Mouse (Mus musculus) stomach, embryonic 14.5 days (tissue): ENCODE results near the gene Mapk14. TPM values are rescaled to one million over a fixed set of nuclear protein-coding genes. Genes with fewer than 3 reads are reported as not detected.

Source experiments
- ATAC-seq: fragments of 200-750 bp; cut with Nextera tagmentation; 2 replicates; pipeline ENCODE4 v1.8.0; 2017; ENCODE audit warnings: low read depth, moderate TSS enrichment; ENCODE audit not compliant: insufficient number of reproducible peaks, insufficient read depth, low FRiP score
- H3K27ac ChIP-seq: fragments of 300-500 bp; sonication (generic); 2 replicates; pipeline ENCODE4 v1.5.1; 2014; ENCODE audit warnings: mild to moderate bottlenecking, low read length, moderate library complexity, mixed read lengths
- H3K27me3 ChIP-seq: fragments of 300-500 bp; sonication (generic); 2 replicates; pipeline ENCODE4 v1.6.1; 2014; ENCODE audit warnings: low read length, control low read depth, mixed read lengths; ENCODE audit not compliant: control insufficient read depth, insufficient read depth
- H3K36me3 ChIP-seq: fragments of 300-500 bp; sonication (generic); 2 replicates; pipeline ENCODE4 v1.6.1; 2014; ENCODE audit warnings: mild to moderate bottlenecking, control low read depth, low read length, moderate library complexity, mixed read lengths; ENCODE audit not compliant: control insufficient read depth, insufficient read depth
- H3K4me1 ChIP-seq: fragments of 300-500 bp; sonication (generic); 2 replicates; pipeline ENCODE4 v1.6.1; 2014; ENCODE audit warnings: low read length, control low read depth, mixed read lengths; ENCODE audit not compliant: control insufficient read depth, insufficient read depth
- H3K4me2 ChIP-seq: fragments of 300-500 bp; sonication (generic); replicated peaks from 2 replicates; pipeline ENCODE4 v1.6.1; 2014; ENCODE audit warnings: low read depth, low read length, control low read depth
- H3K4me3 ChIP-seq: fragments of 300-500 bp; sonication (generic); 2 replicates; pipeline ENCODE4 v1.5.1; 2014; ENCODE audit warnings: low read depth, low read length, control low read depth
- H3K9ac ChIP-seq: fragments of 300-500 bp; sonication (generic); replicated peaks from 2 replicates; pipeline ENCODE4 v1.6.1; 2014; ENCODE audit warnings: low read depth, mild to moderate bottlenecking, control low read depth, low read length, moderate library complexity, mixed read lengths
- H3K9me3 ChIP-seq: fragments of 300-500 bp; sonication (generic); 2 replicates; pipeline ENCODE4 v1.6.1; 2016; ENCODE audit warnings: low read depth, low read length, control low read depth; ENCODE audit not compliant: control insufficient read depth
- WGBS: fragments of 180-500 bp; shearing (Covaris S2); extraction: QIAGEN DNeasy Blood & Tissue Kit; methylation state at CpG from one replicate; pipeline ENCODE4 v1.1.7; 2014; 5-methylcytosine and 5-hydroxymethylcytosine counted together
- polyA plus RNA-seq: library from polyadenylated mRNA; unstranded; fragments of >200 nt; fragmentation: Nextera tagmentation; extraction: Ambion mirVana; gene quantifications from 2 replicates; pipeline ENCODE4 v1.2.1, GENCODE M21; 2014

The Mapk14 gene
- polyA plus RNA-seq, 1 experiment from 2014 or later: 53.4 TPM

DNA sequence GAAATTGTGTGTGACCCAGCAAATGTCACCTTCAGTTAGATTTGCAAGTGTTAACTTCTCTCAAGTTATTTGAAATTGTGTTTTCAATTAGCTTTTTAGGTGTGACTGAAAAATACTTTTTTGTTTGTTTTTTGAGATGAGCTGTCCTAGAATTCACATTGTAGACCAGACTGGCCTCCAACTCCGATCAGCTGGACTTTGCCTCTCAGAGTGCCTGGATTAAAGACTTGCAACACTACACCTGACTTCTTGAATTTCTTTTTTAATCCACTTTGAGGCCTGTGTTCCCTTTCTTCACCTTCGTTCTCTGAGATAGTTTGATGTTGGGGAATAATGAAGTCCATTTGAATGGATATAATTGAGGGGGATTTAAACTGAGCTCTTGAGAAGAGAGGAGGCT lies 2.9 kb downstream of the Mapk14 start:
- H3K4me3 ChIP-seq: 0 out of 2 replicates have a peak overlapping the region, but pooled peaks have one; percentile 99
- 76% methylated on average over 2 of the region's 2 CpGs for WGBS
- H3K4me1 ChIP-seq: peaks cover 42% of the 10 kb centered on the region
- H3K36me3 ChIP-seq: no peaks in the 10 kb centered on the region; the same call in 1 of the 2 replicates
- H3K4me2 ChIP-seq: peak overlapping the region; percentile 79; the same call in 1 of the 2 replicates
- H3K27me3 ChIP-seq: no peaks in the 10 kb centered on the region
- H3K27ac ChIP-seq: no peak overlapping the region
- no peaks in the 10 kb centered on the region for H3K9me3 ChIP-seq
- no peak overlapping the region for H3K9ac ChIP-seq
- ATAC-seq: no peak

DNA sequence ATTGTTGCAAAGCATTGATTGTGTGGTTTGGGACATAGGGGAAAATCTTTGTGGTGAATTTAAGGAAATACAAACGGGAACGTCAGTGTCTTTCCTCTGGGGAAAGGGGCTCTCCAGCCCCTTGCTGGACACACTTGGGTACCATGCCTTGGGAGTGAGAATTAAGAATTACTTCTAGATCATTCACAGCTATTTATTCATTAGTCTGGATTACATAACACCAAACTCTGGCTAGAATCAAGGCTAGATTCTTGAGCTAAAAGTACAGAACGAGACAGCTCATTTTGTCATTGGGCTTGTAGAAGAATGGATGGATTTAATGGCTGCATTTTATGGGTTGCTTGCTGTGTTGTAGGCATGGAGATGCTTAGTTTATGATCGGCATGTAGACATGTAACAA lies 3.7 kb downstream of the Mapk14 start:
- Histone ChIP-seq H3K27ac (no peak overlapping the region), H3K27me3 (no peaks in the 10 kb centered on the region), H3K4me2 (no peak overlapping the region), H3K4me1 (peaks cover 37% of the 10 kb centered on the region), H3K9ac (no peak overlapping the region), H3K9me3 (no peaks in the 10 kb centered on the region), H3K36me3 (no peaks in the 10 kb centered on the region; the same call in 1 of the 2 replicates), H3K4me3 (no peak overlapping the region)
- 74% methylated on average over 4 of the region's 4 CpGs for WGBS
- ATAC-seq: no peak

DNA sequence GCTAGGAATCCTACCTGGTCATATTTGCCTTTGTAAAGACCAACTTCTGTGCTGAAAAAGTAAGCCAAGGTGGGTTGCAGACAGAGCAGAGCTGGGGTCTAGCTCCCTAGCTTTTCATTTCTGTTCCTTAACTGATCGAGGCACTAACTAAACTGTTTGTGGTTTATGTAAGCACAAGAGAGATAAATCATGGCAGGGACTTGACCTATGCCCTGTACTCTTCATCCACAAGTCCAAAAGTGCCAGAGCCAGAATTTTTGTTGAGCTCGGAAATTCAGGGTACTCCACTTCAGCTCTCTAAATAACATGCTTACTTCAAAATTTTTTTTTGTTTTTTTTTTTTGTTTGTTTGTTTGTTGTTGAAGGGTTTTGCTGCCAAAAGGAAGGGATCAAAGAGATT lies 5.5 kb downstream of the Mapk14 start:
- no peak overlapping the region for H3K27ac ChIP-seq

DNA sequence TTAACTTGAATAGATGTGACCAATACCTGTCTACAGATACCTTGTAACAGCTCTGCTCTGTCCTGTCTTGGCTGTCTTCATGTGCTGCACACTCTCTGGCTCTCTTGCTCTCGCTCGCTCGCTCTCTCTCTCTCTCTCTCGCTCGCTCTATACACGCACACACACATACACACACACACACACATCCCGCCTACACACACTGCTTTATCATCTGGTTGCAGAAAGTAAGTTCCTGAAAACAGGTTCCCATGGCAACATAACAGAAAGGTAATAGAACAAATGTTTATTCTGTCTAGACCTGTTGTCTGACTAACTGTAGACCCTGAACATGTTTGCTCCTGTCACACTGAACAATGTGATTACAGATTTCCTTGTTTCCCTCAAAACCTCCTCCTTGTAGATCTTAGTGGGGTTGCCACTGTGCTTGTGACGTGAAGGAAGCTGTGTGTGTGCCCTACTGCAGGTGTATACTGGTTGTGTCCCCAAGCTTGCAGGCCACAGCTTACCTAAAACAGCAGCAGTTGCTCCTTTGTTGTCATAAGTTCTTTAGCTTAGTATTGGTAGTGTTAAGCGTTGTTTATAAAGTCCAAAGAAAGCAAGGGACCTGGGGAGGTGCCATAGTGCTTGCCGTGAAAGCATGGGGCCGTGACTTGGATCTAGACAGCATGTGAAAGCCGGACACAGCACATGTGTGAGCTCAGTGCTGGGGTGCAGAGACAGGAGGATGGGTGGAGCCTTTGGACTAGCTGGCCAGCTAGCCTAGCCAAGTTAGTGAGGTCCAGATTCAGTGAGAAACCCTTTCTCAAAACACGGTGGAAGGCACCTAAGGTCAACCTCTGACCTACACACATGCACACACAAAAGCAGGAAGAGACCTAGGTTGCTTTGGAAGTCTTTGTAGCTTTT lies 6.4 kb downstream of the Mapk14 start:
- Histone ChIP-seq H3K27me3 (no peaks in the 10 kb centered on the region), H3K4me2 (no peak overlapping the region), H3K9ac (no peak overlapping the region), H3K36me3 (no peaks in the 10 kb centered on the region; the same call in 1 of the 2 replicates), H3K4me3 (no peak overlapping the region), H3K9me3 (no peaks in the 10 kb centered on the region), H3K27ac (no peak overlapping the region), H3K4me1 (peaks cover 36% of the 10 kb centered on the region)
- 43% methylated on average over 13 of the region's 13 CpGs for WGBS
- ATAC-seq: peak; percentile 75

More for the DNA sequence above, 5.5 kb downstream of the Mapk14 start:
- Histone ChIP-seq H3K36me3 (no peaks in the 10 kb centered on the region; the same call in 1 of the 2 replicates), H3K4me2 (0 out of 2 replicates have a peak overlapping the region, but pooled peaks have one; percentile 1), H3K9ac (no peak overlapping the region), H3K4me1 (peaks cover 36% of the 10 kb centered on the region), H3K27me3 (no peaks in the 10 kb centered on the region), H3K9me3 (no peaks in the 10 kb centered on the region), H3K4me3 (no peak overlapping the region)
- WGBS: 16% methylated on average over 2 of the region's 2 CpGs
- no peak for ATAC-seq

DNA sequence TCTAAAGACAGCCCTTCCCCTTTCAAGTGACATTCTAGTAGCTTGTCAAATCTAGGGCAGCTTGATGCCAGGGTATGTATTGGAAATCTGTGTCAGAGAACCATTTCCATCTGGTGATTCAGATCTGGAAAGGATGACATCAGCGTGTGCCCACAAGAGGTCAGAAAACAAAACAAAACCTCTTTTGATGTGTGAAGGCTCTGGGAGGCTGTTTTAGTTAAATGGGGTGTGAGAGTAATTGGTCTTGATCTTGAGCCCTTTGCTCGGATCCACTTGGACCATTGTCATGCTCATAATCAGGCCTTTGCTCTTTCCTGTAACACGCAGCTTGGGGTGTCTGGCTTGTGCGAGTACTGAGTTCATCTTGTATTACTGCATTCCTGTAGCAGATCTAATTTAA lies 7.1 kb downstream of the Mapk14 start:
- no peak overlapping the region for H3K27ac ChIP-seq
- 78% methylated on average over 4 of the region's 4 CpGs for WGBS

DNA sequence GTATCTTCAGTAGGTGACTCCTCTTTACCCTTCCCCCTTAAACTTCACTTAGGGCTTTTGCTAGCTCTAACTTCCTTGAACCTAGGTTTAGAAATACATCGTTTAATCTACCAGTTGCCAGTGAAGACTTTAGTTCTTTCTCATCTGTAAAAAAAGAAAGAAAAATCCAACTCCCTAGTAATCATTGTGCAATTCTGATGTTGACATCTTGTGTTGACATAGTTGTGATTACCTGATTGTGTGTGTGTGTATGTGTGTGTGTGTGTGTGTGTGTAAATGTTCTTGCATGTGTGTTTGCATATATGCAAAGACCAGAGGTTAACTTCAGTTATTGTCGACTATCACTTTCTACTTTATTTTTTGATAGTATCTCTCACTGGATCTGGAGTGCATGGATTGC lies 7.5 kb downstream of the Mapk14 start:
- no peak overlapping the region for H3K4me3 ChIP-seq
- H3K4me2 ChIP-seq: no peak overlapping the region
- peaks cover 25% of the 10 kb centered on the region for H3K4me1 ChIP-seq
- H3K27ac ChIP-seq: no peak overlapping the region
- ATAC-seq: no peak
- no peaks in the 10 kb centered on the region for H3K9me3 ChIP-seq
- H3K36me3 ChIP-seq: no peaks in the 10 kb centered on the region; the same call in 1 of the 2 replicates
- no peak overlapping the region for H3K9ac ChIP-seq
- H3K27me3 ChIP-seq: no peaks in the 10 kb centered on the region
- WGBS: 64% methylated on average over 2 of the region's 2 CpGs

More for the DNA sequence above, 7.1 kb downstream of the Mapk14 start:
- Histone ChIP-seq H3K9me3 (no peaks in the 10 kb centered on the region), H3K4me2 (no peak overlapping the region), H3K4me3 (no peak overlapping the region), H3K36me3 (no peaks in the 10 kb centered on the region; the same call in 1 of the 2 replicates), H3K27me3 (no peaks in the 10 kb centered on the region), H3K9ac (no peak overlapping the region), H3K4me1 (peaks cover 30% of the 10 kb centered on the region)
- no peak for ATAC-seq

DNA sequence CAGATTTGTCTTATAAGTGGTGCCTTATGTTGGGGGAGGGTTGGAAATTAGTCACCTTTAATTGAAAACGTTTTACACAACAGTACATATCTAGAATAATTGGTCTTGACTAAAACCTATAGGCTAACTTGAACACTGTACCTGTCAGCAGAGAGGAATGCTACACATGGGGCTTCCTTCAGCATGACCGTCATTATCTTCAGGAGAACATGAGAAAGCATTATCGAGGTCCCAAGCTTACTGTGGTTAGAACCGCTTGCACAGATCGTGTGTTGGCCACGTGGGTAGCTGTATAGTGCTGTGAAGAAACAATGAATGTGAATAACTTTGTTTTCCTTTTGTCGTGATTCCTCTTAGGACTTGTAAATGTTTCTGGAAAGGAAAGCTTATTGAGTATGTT lies 8.7 kb downstream of the Mapk14 start:
- no peak for ATAC-seq
- WGBS: 85% methylated on average over 7 of the region's 7 CpGs
- H3K4me1 ChIP-seq: peaks cover 23% of the 10 kb centered on the region
- no peaks in the 10 kb centered on the region for H3K27me3 ChIP-seq
- no peaks in the 10 kb centered on the region for H3K9me3 ChIP-seq
- no peaks in the 10 kb centered on the region for H3K36me3 ChIP-seq
- no peak overlapping the region for H3K9ac ChIP-seq
- H3K4me3 ChIP-seq: no peak overlapping the region
- no peak overlapping the region for H3K27ac ChIP-seq
- no peak overlapping the region for H3K4me2 ChIP-seq

DNA sequence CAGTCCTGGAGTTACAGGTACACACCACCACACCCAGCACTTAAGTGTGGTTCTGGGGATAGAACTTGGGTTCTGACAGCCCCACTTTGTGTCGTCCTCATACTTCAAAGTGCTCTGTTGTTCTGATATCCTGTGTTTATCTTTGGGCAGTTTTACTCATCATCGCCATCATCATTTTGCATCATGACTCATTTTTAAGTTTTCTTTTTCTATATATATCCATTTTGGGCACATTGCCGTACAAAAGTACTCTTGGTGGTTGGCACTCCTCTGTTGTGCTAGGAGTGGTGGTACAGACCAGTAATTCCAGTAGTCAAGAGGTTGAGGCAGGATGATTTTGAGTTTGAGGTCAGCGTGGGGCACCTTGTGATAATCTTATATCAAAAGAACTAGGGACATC lies 10.0 kb downstream of the Mapk14 start:
- 90% methylated on average over 4 of the region's 4 CpGs for WGBS
- Histone ChIP-seq H3K27me3 (no peaks in the 10 kb centered on the region), H3K27ac (no peak overlapping the region), H3K9me3 (no peaks in the 10 kb centered on the region), H3K9ac (no peak overlapping the region), H3K36me3 (no peaks in the 10 kb centered on the region), H3K4me2 (no peak overlapping the region), H3K4me1 (peaks cover 17% of the 10 kb centered on the region), H3K4me3 (no peak overlapping the region)
- no peak for ATAC-seq
